Mouse (Mus musculus) kidney, postnatal 36 days (tissue): ENCODE results near the gene Foxi1.

Source experiments
- DNase-seq, 2 experiments: peaks; one replicate each; pipeline ENCODE4 v3.0.0; 2021 to 2022; ENCODE audit warnings: mixed read lengths in 2 of 2

Gene Foxi1

DNA sequence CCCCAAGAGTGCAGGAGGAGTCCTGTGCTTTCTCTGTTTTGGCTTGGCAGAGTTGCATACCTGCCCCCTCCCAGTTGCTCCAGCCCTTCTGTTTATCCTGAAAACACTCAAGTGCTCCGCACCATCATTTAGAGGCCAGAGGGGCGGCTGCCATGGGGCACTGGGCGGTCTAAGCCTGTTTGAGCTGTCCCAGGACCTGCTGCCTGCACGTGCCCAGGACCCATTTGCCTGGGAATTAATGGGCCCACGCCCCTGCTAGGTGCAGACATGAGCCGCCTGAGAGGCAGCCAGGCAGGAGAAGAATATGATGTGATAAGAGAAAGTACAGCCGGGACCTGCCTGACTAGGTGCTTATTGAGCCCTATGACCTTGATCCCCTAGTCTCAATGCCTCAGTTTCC lies 52.7 kb downstream of the Foxi1 start:
- DNase-seq = peak; percentile 28 to 47
